Mouse (Mus musculus) intestine, embryonic 15.5 days (tissue): ENCODE measurements around the gene Spib. TPM values are rescaled to one million over a fixed set of nuclear protein-coding genes. Genes with fewer than 3 reads are reported as not detected.

Source experiments
- ATAC-seq: fragments of 200-750 bp; cut with Nextera tagmentation; 2 replicates; pipeline ENCODE4 v1.8.0; 2017; ENCODE audit warnings: moderate TSS enrichment, moderate library complexity
- H3K27ac ChIP-seq: fragments of 300-500 bp; sonication (generic); 2 replicates; pipeline ENCODE4 v1.5.1; 2015; ENCODE audit warnings: mild to moderate bottlenecking, inconsistent platforms
- H3K27me3 ChIP-seq: fragments of 300-500 bp; sonication (generic); replicated peaks from 2 replicates; pipeline ENCODE4 v1.6.1; 2015; ENCODE audit warnings: inconsistent platforms
- H3K36me3 ChIP-seq: fragments of 300-500 bp; sonication (generic); 2 replicates; pipeline ENCODE4 v1.6.1; 2015; ENCODE audit warnings: inconsistent platforms
- H3K4me1 ChIP-seq: fragments of 300-500 bp; sonication (generic); replicated peaks from 2 replicates; pipeline ENCODE4 v1.6.1; 2015; ENCODE audit warnings: inconsistent platforms
- H3K4me2 ChIP-seq: fragments of 300-500 bp; sonication (generic); replicated peaks from 2 replicates; pipeline ENCODE4 v1.6.1; 2015; ENCODE audit warnings: mild to moderate bottlenecking, inconsistent platforms
- H3K4me3 ChIP-seq: fragments of 300-500 bp; sonication (generic); replicated peaks from 2 replicates; pipeline ENCODE4 v1.5.1; 2015; ENCODE audit warnings: inconsistent platforms
- H3K9ac ChIP-seq: fragments of 300-500 bp; sonication (generic); 2 replicates; pipeline ENCODE4 v1.6.1; 2015; ENCODE audit warnings: inconsistent platforms
- H3K9me3 ChIP-seq: fragments of 300-500 bp; sonication (generic); 2 replicates; pipeline ENCODE4 v1.6.1; 2016; ENCODE audit warnings: inconsistent platforms
- WGBS: fragments of 180-500 bp; shearing (Covaris S2); methylation state at CpG from one replicate; pipeline ENCODE4 v1.1.7; 2015; 5-methylcytosine and 5-hydroxymethylcytosine counted together
- polyA plus RNA-seq: library from polyadenylated mRNA; unstranded; fragments of >200 nt; fragmentation: Nextera tagmentation; extraction: Ambion mirVana; gene quantifications from 2 replicates; pipeline ENCODE4 v1.2.1, GENCODE M21; 2015

Gene Spib
- polyA plus RNA-seq, 1 experiment from 2014 or later, result 0.25 TPM

DNA sequence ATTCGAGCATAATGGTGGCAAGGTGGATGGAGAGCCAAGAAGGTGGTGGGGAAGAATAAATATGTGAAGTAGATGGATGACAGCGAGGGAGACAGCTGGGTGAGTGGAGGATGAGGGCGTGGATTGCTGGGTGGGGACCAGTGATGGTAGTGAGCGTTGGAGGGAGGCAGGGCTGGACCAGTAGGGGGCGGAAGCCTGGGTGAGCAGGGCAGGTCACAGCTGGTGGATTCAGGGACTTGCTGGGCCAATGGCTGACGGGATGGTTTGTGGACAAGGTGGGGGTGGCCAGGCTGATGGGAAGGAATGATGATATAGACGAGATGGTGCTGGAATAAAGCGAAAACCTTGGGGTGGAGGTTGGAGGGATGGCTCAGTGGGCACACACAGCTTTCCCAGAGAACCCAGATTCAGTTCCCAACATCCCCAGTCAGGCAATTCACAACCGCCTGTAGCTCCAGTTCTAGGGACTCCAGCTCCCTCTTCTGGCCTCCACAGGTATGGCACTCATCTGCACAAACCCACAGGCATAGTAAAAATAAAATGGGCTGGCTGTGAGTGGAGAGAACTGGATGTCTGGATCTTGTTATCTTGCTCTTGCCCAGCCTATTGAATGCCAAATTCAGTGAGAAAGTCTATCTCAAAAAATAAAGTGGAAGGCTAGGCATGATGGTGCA is 12.5 kb downstream of the Spib start:
- Histone ChIP-seq H3K27ac (no peak overlapping the region), H3K9me3 (no peaks in the 10 kb centered on the region), H3K4me1 (0 out of 2 replicates have a peak, but pooled peaks cover 5% of the 10 kb centered on the region), H3K4me3 (no peak overlapping the region), H3K36me3 (no peaks in the 10 kb centered on the region), H3K4me2 (no peak overlapping the region), H3K27me3 (peaks cover 24% of the 10 kb centered on the region), H3K9ac (no peak overlapping the region)
- WGBS, result 64% methylated on average over 9 of the region's 9 CpGs
- ATAC-seq, result no peak

GRCm38 (mm10) chr7:44507491-44507890 is 24.4 kb downstream of the Spib start:
- H3K4me2 ChIP-seq, result no peak overlapping the region
- no peaks in the 10 kb centered on the region for H3K36me3 ChIP-seq
- no peaks in the 10 kb centered on the region for H3K9me3 ChIP-seq
- H3K9ac ChIP-seq, result no peak overlapping the region
- H3K4me1 ChIP-seq, result no peaks in the 10 kb centered on the region
- H3K4me3 ChIP-seq, result no peak overlapping the region
- no peak overlapping the region for H3K27ac ChIP-seq
- no peak for ATAC-seq
- 0 out of 2 replicates have a peak, but pooled peaks cover 4% of the 10 kb centered on the region for H3K27me3 ChIP-seq

GRCm38 (mm10) chr7:44501563-44502115 is 30.2 kb downstream of the Spib start:
- Histone ChIP-seq H3K9me3 (no peaks in the 10 kb centered on the region), H3K36me3 (no peaks in the 10 kb centered on the region), H3K4me3 (no peak overlapping the region), H3K4me2 (no peak overlapping the region), H3K4me1 (peaks cover 4% of the 10 kb centered on the region; the same call in 1 of the 2 replicates), H3K9ac (no peak overlapping the region), H3K27ac (no peak overlapping the region), H3K27me3 (no peaks in the 10 kb centered on the region)
- 38% methylated on average over 5 of the region's 5 CpGs for WGBS
- no peak for ATAC-seq

- Histone ChIP-seq H3K4me1 (peaks cover 12% of the 10 kb centered on the region), H3K27ac (no peak overlapping the region), H3K4me2 (no peak overlapping the region), H3K27me3 (no peaks in the 10 kb centered on the region), H3K36me3 (no peaks in the 10 kb centered on the region), H3K4me3 (no peak overlapping the region), H3K9me3 (no peaks in the 10 kb centered on the region), H3K9ac (no peak overlapping the region)
- ATAC-seq, result no peak
- 36% methylated on average over 20 of the region's 20 CpGs for WGBS
Observed at GRCm38 (mm10) chr7:44500046-44500445, 31.8 kb downstream of the Spib start.

DNA sequence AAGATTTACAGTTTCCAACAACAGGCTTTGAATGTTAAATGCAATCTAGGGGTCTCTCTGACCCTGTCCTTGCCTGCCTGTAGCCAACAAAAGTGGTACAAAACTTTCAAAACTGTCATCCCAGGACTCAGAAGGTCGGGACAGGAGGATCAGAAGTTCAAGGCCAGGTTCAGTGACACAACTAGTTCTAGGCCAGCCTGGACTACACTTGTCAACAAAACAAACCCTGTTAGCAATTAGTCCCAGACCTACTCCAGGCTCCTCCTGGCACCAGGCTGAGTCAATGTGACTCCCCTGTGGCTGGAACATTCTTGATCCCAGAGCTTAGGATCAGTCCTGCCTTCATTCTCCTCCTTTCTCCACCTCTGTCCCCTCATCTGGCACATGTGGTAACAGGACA is 32.9 kb downstream of the Spib start:
- H3K36me3 ChIP-seq, result no peaks in the 10 kb centered on the region
- 74% methylated on average over 1 of the region's 1 CpGs for WGBS
- no peaks in the 10 kb centered on the region for H3K9me3 ChIP-seq
- no peak for ATAC-seq
- H3K27me3 ChIP-seq, result no peaks in the 10 kb centered on the region
- H3K27ac ChIP-seq, result no peak overlapping the region
- peaks cover 17% of the 10 kb centered on the region for H3K4me1 ChIP-seq
- no peak overlapping the region for H3K4me2 ChIP-seq
- H3K9ac ChIP-seq, result no peak overlapping the region
- no peak overlapping the region for H3K4me3 ChIP-seq

GRCm38 (mm10) chr7:44497361-44498055 is 34.4 kb downstream of the Spib start:
- Histone ChIP-seq H3K4me1 (peaks cover 17% of the 10 kb centered on the region), H3K36me3 (0 out of 2 replicates have a peak, but pooled peaks cover 7% of the 10 kb centered on the region), H3K27me3 (no peaks in the 10 kb centered on the region), H3K4me2 (peak overlapping the region; percentile 94), H3K9ac (no peak overlapping the region), H3K4me3 (peak overlapping the region; percentile 83; the same call in 1 of the 2 replicates), H3K9me3 (no peaks in the 10 kb centered on the region), H3K27ac (no peak overlapping the region)
- ATAC-seq, result no peak
- WGBS, result 76% methylated on average over 10 of the region's 10 CpGs

DNA sequence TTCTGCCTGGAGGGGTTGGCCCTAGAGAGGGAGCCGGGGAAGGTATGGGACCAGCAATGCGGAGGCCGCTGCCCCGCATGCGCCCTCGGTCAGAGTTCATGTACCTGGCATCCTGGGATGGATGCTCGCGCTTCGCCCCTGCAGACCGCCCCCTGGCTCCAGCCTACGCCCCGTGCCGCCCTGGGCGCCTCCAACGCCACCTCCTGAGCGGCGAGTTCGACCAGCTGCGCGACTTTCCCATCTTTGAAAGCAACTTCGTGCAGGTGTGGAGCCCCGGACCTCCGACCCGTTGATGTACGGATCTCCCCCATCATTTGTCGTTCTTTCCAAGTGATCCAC is 35.1 kb downstream of the Spib start:
- H3K9ac ChIP-seq, result peak overlapping the region; percentile 75
- H3K4me3 ChIP-seq, result peak overlapping the region; percentile 83
- under 1% methylated on average over 26 of the region's 26 CpGs for WGBS
- peak overlapping the region; percentile 95 for H3K27ac ChIP-seq
- no peaks in the 10 kb centered on the region for H3K27me3 ChIP-seq
- peak overlapping the region; percentile 94 for H3K4me2 ChIP-seq
- peaks cover 17% of the 10 kb centered on the region for H3K4me1 ChIP-seq
- peaks cover 14% of the 10 kb centered on the region; the same call in 1 of the 2 replicates for H3K36me3 ChIP-seq
- no peak for ATAC-seq
- no peaks in the 10 kb centered on the region for H3K9me3 ChIP-seq

GRCm38 (mm10) chr7:44495992-44496770 is 35.7 kb downstream of the Spib start, which contains the start of the genes Emc10 and Fam71e1:
Gene Emc10 (minus strand): TSS chr7:44496529.
Gene Fam71e1 (plus strand): TSS chr7:44496581.
- H3K36me3 ChIP-seq, result peaks cover 19% of the 10 kb centered on the region; the same call in 1 of the 2 replicates
- no peaks in the 10 kb centered on the region for H3K9me3 ChIP-seq
- H3K4me3 ChIP-seq, result peak within 1 kb of the TSS; percentile 83
- peak within 1 kb of the TSS; percentile 85 for H3K9ac ChIP-seq
- H3K27me3 ChIP-seq, result no peaks in the 10 kb centered on the region
- peak; percentile 98 for ATAC-seq
- H3K4me2 ChIP-seq, result peak within 1 kb of the TSS; percentile 94
- H3K4me1 ChIP-seq, result peaks cover 17% of the 10 kb centered on the region
- WGBS, result under 1% methylated on average over 58 of the region's 58 CpGs
- peak within 1 kb of the TSS; percentile 95 for H3K27ac ChIP-seq

DNA sequence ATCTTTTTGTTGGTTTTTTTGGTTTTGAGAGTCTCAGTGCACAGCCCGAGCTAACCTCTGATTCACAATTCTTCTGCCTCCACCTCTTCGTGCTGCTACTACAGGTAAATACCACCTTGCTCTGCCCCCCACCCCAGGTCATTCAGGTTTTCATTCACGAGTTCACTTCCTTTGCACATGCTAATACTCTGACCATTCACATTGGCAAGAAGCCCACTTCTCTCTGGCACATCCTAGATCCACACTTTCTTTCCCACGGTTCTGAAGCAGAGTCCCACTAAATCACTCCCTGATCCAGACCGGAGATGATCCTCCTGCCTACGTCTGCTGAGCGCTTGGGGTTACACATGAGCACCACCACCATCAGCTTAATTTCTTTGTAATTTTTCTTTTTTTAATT is 36.8 kb downstream of the Spib start:
- no peaks in the 10 kb centered on the region for H3K27me3 ChIP-seq
- ATAC-seq, result no peak
- no peak overlapping the region; the same call in 1 of the 2 replicates for H3K9ac ChIP-seq
- WGBS, result 81% methylated on average over 7 of the region's 7 CpGs
- peaks cover 30% of the 10 kb centered on the region for H3K36me3 ChIP-seq
- no peaks in the 10 kb centered on the region for H3K9me3 ChIP-seq
- H3K4me1 ChIP-seq, result peaks cover 17% of the 10 kb centered on the region
- no peak overlapping the region for H3K27ac ChIP-seq
- peak overlapping the region; percentile 83; the same call in 1 of the 2 replicates for H3K4me3 ChIP-seq
- peak overlapping the region; percentile 94 for H3K4me2 ChIP-seq

DNA sequence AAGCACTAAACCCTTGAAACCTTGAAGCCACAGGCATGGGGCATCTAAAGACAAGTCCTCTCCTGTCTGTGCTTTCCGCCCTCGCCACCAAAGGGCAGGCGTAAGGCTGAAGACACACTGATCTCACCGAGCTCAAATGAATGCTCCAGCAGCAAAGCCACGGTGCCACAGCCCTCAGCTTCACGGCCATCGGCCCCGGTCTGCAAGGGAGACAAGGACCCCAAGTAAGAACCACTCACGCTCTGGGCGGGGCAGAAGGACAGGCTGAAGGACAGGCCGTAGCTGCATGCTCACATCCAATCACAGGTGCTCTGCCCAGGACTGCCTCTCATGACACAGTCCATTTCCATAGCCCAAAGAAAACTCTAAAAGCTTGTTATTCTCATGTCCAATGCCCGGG is 37.2 kb downstream of the Spib start:
- Histone ChIP-seq H3K27me3 (no peaks in the 10 kb centered on the region), H3K9ac (no peak overlapping the region), H3K4me1 (peaks cover 17% of the 10 kb centered on the region), H3K36me3 (peaks cover 34% of the 10 kb centered on the region), H3K4me2 (peak overlapping the region; percentile 94; the same call in 1 of the 2 replicates), H3K27ac (no peak overlapping the region), H3K4me3 (no peak overlapping the region), H3K9me3 (no peaks in the 10 kb centered on the region)
- WGBS, result 94% methylated on average over 12 of the region's 12 CpGs
- ATAC-seq, result no peak

DNA sequence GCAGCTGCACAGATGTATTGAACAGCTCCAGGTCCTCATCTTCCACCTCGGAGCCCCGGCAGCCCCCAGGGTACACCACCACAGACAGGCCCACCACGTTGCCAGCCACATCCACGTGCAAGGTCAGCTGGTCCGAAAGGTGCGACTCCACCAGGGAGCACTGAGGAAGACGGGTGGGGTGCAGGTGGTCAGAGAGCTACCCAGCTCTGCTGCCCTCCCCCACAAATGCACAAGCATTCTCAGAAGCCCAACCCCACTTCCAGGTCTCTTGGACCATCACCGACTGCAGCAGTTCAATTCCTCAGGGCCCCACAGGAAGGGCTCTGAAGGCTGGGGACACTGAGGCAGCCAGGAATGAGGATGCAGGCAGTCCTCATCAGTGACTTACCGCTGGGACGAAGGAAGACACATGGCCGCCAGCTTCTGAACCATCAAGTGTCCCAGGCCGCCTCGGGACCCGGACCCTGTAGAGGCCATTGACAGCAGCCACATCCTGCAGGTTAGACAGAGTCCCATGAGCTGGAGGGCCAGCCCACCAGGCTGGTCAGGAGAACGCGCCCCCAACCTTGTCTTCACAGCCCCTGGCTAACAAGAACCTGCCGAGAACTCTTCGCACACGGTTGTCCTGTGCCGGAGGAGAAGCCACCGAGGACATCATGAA is 39.6 kb downstream of the Spib start:
- Histone ChIP-seq H3K36me3 (peaks cover 34% of the 10 kb centered on the region), H3K27me3 (no peaks in the 10 kb centered on the region), H3K9me3 (no peaks in the 10 kb centered on the region), H3K4me2 (no peak overlapping the region), H3K9ac (no peak overlapping the region), H3K4me1 (peaks cover 17% of the 10 kb centered on the region), H3K4me3 (no peak overlapping the region), H3K27ac (no peak overlapping the region)
- no peak for ATAC-seq
- 91% methylated on average over 21 of the region's 21 CpGs for WGBS
